Mouse (Mus musculus) heart, postnatal 0 days (tissue): Measurements from ENCODE around the gene Vwa8. TPM values are rescaled to one million over a fixed set of nuclear protein-coding genes. Genes with fewer than 3 reads are reported as not detected.

Experiments used
- ATAC-seq: fragments of 200-750 bp; cut with Nextera tagmentation; 2 replicates; pipeline ENCODE4 v1.8.0; 2017; ENCODE audit warnings: low read depth, moderate number of reproducible peaks, moderate library complexity; ENCODE audit not compliant: insufficient read depth
- DNase-seq: peaks from one replicate; pipeline ENCODE4 v3.0.0-alpha.2; 2016; ENCODE audit warnings: low spot score
- H3K27ac ChIP-seq: fragments of 300-500 bp; sonication (generic); 2 replicates; pipeline ENCODE4 v1.5.1; 2014; ENCODE audit warnings: low read depth, mild to moderate bottlenecking
- H3K27me3 ChIP-seq: fragments of 300-500 bp; sonication (generic); 2 replicates; pipeline ENCODE4 v1.6.1; 2014; ENCODE audit warnings: low read length, mixed read lengths; ENCODE audit not compliant: control insufficient read depth, insufficient read depth
- H3K36me3 ChIP-seq: fragments of 300-500 bp; sonication (generic); replicated peaks from 2 replicates; pipeline ENCODE4 v1.6.1; 2014; ENCODE audit warnings: low read length, mixed read lengths; ENCODE audit not compliant: control insufficient read depth, insufficient read depth
- H3K4me1 ChIP-seq: fragments of 300-500 bp; sonication (generic); 2 replicates; pipeline ENCODE4 v1.6.1; 2014; ENCODE audit warnings: antibody characterized with exemption; ENCODE audit not compliant: control insufficient read depth, insufficient read depth
- H3K4me2 ChIP-seq: fragments of 300-500 bp; sonication (generic); 2 replicates; pipeline ENCODE4 v1.6.1; 2014; ENCODE audit warnings: low read depth, mild to moderate bottlenecking, low read length, moderate library complexity
- H3K4me3 ChIP-seq: fragments of 300-500 bp; sonication (generic); 2 replicates; pipeline ENCODE4 v1.5.1; 2014; ENCODE audit warnings: low read depth, low read length
- H3K9ac ChIP-seq: fragments of 300-500 bp; sonication (generic); replicated peaks from 2 replicates; pipeline ENCODE4 v1.6.1; 2014; ENCODE audit warnings: low read depth, low read length, mixed read lengths
- H3K9me3 ChIP-seq: fragments of 300-500 bp; sonication (generic); replicated peaks from 2 replicates; pipeline ENCODE4 v1.6.1; 2016; ENCODE audit warnings: low read length; ENCODE audit not compliant: control insufficient read depth
- CTCF ChIP-seq: IDR thresholded peaks from 2 replicates; pipeline ENCODE4 v1.5.1; 2016; ENCODE audit warnings: antibody characterized with exemption, control low read depth, low read depth
- EP300 ChIP-seq: IDR thresholded peaks from 2 replicates; pipeline ENCODE4 v1.6.1; 2016; ENCODE audit warnings: antibody characterized with exemption, low read depth
- WGBS: fragments of 180-500 bp; shearing (Covaris S2); extraction: QIAGEN DNeasy Blood & Tissue Kit; methylation state at CpG from one replicate; pipeline ENCODE4 v1.1.7; 2014; 5-methylcytosine and 5-hydroxymethylcytosine counted together
- polyA plus RNA-seq: library from polyadenylated mRNA; unstranded; fragments of >200 nt; fragmentation: Nextera tagmentation; extraction: Ambion mirVana; gene quantifications from 2 replicates; pipeline ENCODE4 v1.2.1, GENCODE M21; 2015
- total RNA-seq: library from RNA; depleted of rRNA; stranded (reverse); fragments of >200 nt; gene quantifications from 2 replicates; pipeline ENCODE4 v1.2.3, GENCODE M21; 2014; ENCODE audit warnings: low replicate concordance

Vwa8 gene
- total and polyA plus RNA-seq, 2 experiments from 2014 or later: 36.2 to 78.8 TPM

DNA sequence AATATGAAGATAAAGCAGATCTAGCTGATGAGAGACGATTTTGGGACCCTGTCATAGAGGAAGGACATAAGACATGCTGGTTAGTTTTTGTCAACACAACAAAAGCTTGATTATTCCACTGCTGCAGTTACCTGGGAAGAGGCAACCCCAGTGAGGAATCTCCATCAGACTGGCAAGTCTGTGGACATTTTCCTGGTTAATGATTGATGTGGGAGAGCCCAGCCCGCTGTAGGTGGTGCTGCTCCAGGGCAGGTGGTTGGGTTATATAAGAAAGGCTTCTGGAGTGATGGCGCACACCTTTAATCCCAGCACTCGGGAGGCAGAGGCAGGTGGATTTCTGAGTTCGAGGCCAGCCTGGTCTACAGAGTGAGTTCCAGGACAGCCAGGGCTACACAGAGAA, 74.8 kb downstream of the Vwa8 start:
- no peak overlapping the region for H3K27ac ChIP-seq
- H3K27me3 ChIP-seq: no peaks in the 10 kb centered on the region
- 86% methylated on average over 5 of the region's 5 CpGs for WGBS

DNA sequence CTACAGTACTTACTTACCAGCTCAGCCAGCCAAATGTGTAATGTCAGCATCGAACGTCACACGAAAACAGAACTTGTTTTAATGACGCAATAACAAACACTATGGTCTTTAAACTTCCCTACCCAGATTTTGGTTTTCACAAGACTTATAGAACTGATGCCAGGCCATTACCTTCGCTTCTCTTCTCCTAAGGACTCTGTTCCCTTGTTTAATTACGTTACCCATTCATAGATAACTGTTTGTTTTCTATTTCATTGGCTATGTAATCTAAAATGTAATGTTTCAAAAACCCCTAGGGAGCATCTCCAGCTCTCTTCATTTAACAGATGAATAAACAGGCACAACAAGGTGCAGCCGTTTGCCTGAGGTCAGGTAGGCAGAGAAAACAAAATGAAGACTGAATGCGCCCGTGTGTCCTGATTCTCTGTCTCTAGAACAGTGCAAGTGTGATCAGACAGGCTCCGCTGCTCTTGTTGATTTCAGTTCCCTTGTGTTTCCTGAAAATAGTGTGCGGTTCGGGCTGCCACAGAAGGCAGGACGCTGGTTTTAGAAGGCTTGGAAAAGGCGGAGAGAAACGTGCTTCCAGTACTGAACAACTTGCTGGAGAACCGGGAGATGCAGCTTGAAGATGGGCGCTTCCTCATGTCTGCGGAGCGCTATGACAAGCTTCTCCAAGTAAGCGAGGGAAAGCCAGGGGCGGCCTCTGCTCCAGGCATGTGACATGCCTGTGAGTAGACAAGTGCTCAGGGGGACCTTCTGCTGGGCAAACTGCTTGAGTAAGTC, 76.1 kb downstream of the Vwa8 start:
- no peak overlapping the region for H3K4me2 ChIP-seq
- no peaks in the 10 kb centered on the region for H3K27me3 ChIP-seq
- H3K4me3 ChIP-seq: no peak overlapping the region
- H3K9me3 ChIP-seq: no peaks in the 10 kb centered on the region
- H3K9ac ChIP-seq: no peak overlapping the region
- 85% methylated on average over 21 of the region's 21 CpGs for WGBS
- peaks cover 7% of the 10 kb centered on the region; the same call in 1 of the 2 replicates for H3K36me3 ChIP-seq
- TF ChIP-seq EP300: no peak
- no peak for TF ChIP-seq CTCF
- no peaks in the 10 kb centered on the region for H3K4me1 ChIP-seq
- no peak overlapping the region for H3K27ac ChIP-seq
- no peak for DNase-seq
- ATAC-seq: no peak

More for the DNA sequence above, 74.8 kb downstream of the Vwa8 start:
- Histone ChIP-seq H3K36me3 (peaks cover 7% of the 10 kb centered on the region; the same call in 1 of the 2 replicates), H3K4me1 (no peaks in the 10 kb centered on the region), H3K9ac (no peak overlapping the region), H3K9me3 (no peaks in the 10 kb centered on the region), H3K4me3 (no peak overlapping the region), H3K4me2 (no peak overlapping the region)
- DNase-seq (no peak), ATAC-seq (no peak)
- TF ChIP-seq CTCF (no peak), EP300 (no peak)

DNA sequence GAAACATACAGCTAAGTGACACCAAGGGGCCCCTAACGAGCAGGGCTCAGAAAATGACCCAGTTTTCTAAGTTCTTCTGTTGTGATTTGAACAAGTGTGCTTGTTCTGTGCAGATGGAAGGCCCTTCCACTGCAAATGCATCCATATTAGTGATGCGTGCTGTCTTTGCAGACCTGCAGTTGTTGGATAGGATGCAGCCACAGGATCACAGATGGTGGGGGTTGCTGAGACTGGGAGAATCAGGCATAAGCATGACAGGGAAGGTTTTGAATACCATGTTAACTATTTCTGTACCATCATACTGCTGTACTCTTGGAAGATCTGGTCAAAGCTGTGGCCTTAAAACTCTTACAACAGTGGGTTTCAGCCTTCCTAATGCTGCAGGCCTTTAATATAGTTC, 83.2 kb downstream of the Vwa8 start:
- DNase-seq (no peak), ATAC-seq (no peak)
- H3K4me1 ChIP-seq: no peaks in the 10 kb centered on the region
- H3K36me3 ChIP-seq: peaks cover 19% of the 10 kb centered on the region
- no peak overlapping the region for H3K27ac ChIP-seq
- no peak overlapping the region for H3K4me2 ChIP-seq
- no peak overlapping the region for H3K4me3 ChIP-seq
- H3K27me3 ChIP-seq: no peaks in the 10 kb centered on the region
- TF ChIP-seq EP300 (no peak), CTCF (no peak)
- H3K9ac ChIP-seq: no peak overlapping the region
- no peaks in the 10 kb centered on the region for H3K9me3 ChIP-seq
- WGBS: 68% methylated on average over 2 of the region's 2 CpGs

DNA sequence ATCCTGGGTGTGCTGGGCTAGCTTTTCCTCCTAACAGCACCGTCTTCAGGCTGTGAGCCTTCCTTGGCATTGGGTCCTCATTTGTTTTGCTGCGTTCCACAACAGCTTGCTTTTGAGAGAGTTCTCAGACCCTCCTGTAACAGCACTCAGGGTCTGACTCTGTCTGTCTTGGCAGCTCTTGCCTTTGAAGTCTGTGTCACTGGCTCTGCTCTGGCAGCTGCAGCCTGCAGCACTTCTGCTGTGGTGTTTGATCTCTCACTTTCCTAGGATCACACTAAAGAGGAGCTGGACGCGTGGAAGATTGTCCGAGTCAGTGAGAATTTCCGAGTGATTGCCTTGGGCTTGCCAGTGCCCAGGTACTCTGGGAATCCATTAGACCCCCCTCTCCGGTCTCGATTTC, 84.5 kb downstream of the Vwa8 start:
- TF ChIP-seq CTCF (no peak), EP300 (no peak)
- H3K4me3 ChIP-seq: no peak overlapping the region
- ATAC-seq (no peak), DNase-seq (no peak)
- no peaks in the 10 kb centered on the region for H3K27me3 ChIP-seq
- H3K4me2 ChIP-seq: no peak overlapping the region
- no peak overlapping the region for H3K9ac ChIP-seq
- 56% methylated on average over 8 of the region's 8 CpGs for WGBS
- no peaks in the 10 kb centered on the region for H3K9me3 ChIP-seq
- H3K27ac ChIP-seq: no peak overlapping the region
- no peaks in the 10 kb centered on the region for H3K4me1 ChIP-seq
- peaks cover 27% of the 10 kb centered on the region for H3K36me3 ChIP-seq

DNA sequence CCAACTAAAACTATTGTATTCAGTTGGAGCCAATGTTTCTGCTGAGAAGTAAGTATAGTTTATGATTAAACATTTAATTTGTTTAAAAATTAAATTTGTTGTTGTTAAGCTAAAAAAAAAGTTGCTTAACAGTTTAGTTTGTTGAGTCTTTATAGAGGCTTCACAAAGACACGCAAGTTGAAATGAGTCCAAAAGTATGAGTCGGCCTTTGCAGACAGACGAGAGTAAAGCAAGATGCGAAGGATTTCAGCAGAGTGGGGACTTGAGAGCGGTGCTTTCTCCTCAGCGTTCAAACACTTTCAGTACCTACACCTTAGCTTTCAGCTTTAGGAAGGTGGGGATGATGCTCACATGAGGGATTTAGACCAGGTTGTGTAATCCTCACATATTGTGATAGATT, 85.7 kb downstream of the Vwa8 start:
- no peak overlapping the region for H3K9ac ChIP-seq
- H3K4me3 ChIP-seq: no peak overlapping the region
- H3K4me1 ChIP-seq: no peaks in the 10 kb centered on the region
- no peak for ATAC-seq
- DNase-seq: no peak
- 79% methylated on average over 6 of the region's 6 CpGs for WGBS
- H3K36me3 ChIP-seq: peaks cover 27% of the 10 kb centered on the region
- no peak overlapping the region for H3K27ac ChIP-seq
- H3K27me3 ChIP-seq: no peaks in the 10 kb centered on the region
- no peaks in the 10 kb centered on the region for H3K9me3 ChIP-seq
- no peak for TF ChIP-seq CTCF
- TF ChIP-seq EP300: no peak
- H3K4me2 ChIP-seq: no peak overlapping the region

DNA sequence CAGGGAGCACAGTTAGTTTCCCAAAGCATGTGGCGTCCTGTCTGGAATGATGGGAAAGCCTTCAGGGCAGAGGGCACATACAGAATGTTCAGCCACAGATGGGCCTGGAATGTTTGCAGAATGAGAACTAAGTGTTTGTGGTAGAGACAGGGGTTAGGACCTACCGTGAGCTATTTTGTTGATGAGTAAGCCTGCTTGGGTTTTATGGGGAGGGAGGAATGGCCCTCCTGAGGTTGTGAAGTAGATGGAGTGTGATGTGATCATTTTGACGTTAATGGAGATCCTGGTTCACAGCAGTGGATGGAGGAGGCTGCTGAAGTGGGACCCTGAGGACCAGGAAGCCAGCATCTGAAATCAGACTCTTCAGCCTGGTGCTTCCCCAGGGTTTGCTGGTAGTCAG, 86.9 kb downstream of the Vwa8 start:
- no peaks in the 10 kb centered on the region for H3K9me3 ChIP-seq
- no peaks in the 10 kb centered on the region for H3K4me1 ChIP-seq
- H3K27ac ChIP-seq: no peak overlapping the region
- ATAC-seq (no peak), DNase-seq (no peak)
- no peak overlapping the region for H3K4me3 ChIP-seq
- H3K27me3 ChIP-seq: no peaks in the 10 kb centered on the region
- TF ChIP-seq CTCF: no peak
- TF ChIP-seq EP300: no peak
- H3K9ac ChIP-seq: no peak overlapping the region
- peaks cover 27% of the 10 kb centered on the region for H3K36me3 ChIP-seq
- no peak overlapping the region for H3K4me2 ChIP-seq
- 75% methylated on average over 3 of the region's 3 CpGs for WGBS
